Mouse (Mus musculus) neural tube, embryonic 14.5 days (tissue): ENCODE results near the gene Enkur. TPM values are rescaled to one million over a fixed set of nuclear protein-coding genes. Genes with fewer than 3 reads are reported as not detected.

Source experiments
- ATAC-seq: fragments of 200-750 bp; cut with Nextera tagmentation; 2 replicates; pipeline ENCODE4 v1.8.0; 2017; ENCODE audit warnings: low read depth, mild to moderate bottlenecking, moderate TSS enrichment, moderate library complexity
- H3K27ac ChIP-seq: fragments of 300-500 bp; sonication (generic); 2 replicates; pipeline ENCODE4 v1.5.1; 2014; ENCODE audit warnings: low read depth, mild to moderate bottlenecking, control low read depth, low read length, moderate library complexity, mixed read lengths
- H3K27me3 ChIP-seq: fragments of 300-500 bp; sonication (generic); 2 replicates; pipeline ENCODE4 v1.6.1; 2014; ENCODE audit warnings: low read length; ENCODE audit not compliant: control insufficient read depth, insufficient read depth
- H3K36me3 ChIP-seq: fragments of 300-500 bp; sonication (generic); 2 replicates; pipeline ENCODE4 v1.6.1; 2014; ENCODE audit warnings: low read length, mixed read lengths; ENCODE audit not compliant: control insufficient read depth, insufficient read depth
- H3K4me1 ChIP-seq: fragments of 300-500 bp; sonication (generic); 2 replicates; pipeline ENCODE4 v1.6.1; 2014; ENCODE audit warnings: low read length; ENCODE audit not compliant: control insufficient read depth, insufficient read depth
- H3K4me2 ChIP-seq: fragments of 300-500 bp; sonication (generic); 2 replicates; pipeline ENCODE4 v1.6.1; 2014; ENCODE audit warnings: mild to moderate bottlenecking, low read depth, low read length, control low read depth
- H3K4me3 ChIP-seq: fragments of 300-500 bp; sonication (generic); 2 replicates; pipeline ENCODE4 v1.5.1; 2014; ENCODE audit warnings: low read depth, low read length, control low read depth, mixed read lengths
- H3K9ac ChIP-seq: fragments of 300-500 bp; sonication (generic); replicated peaks from 2 replicates; pipeline ENCODE4 v1.6.1; 2014; ENCODE audit warnings: low read depth, mild to moderate bottlenecking, control low read depth, low read length, mixed read lengths
- H3K9me3 ChIP-seq: fragments of 300-500 bp; sonication (generic); 2 replicates; pipeline ENCODE4 v1.6.1; 2016; ENCODE audit warnings: low read length; ENCODE audit not compliant: control insufficient read depth
- WGBS: fragments of 180-500 bp; shearing (Covaris S2); extraction: QIAGEN DNeasy Blood & Tissue Kit; methylation state at CpG from one replicate; pipeline ENCODE4 v1.1.7; 2014; 5-methylcytosine and 5-hydroxymethylcytosine counted together
- polyA plus RNA-seq: library from polyadenylated mRNA; unstranded; fragments of >200 nt; fragmentation: Nextera tagmentation; extraction: Ambion mirVana; gene quantifications from 2 replicates; pipeline ENCODE4 v1.2.1, GENCODE M21; 2014

Enkur gene
- polyA plus RNA-seq, 1 experiment from 2014 or later, result 6.3 TPM

DNA sequence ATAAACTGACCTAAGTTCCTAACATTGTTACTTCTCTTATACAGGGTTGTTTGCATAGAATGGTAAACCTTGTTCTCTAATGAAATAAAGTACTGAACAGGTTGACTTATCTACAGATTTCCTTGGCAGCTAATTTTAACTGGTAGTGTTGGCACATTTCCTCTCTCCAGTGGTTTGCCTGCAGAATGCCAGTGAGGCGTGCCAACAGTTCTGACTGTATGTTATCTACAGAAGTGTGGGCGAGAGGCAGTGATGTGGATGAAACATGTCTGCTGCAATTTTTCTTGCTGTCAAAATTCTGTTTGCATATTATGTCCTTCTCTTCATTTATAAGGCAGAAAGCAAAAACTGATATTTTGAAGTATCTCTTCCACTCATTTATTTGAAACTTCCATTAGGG lies 2.4 kb downstream of the Enkur start:
- H3K4me3 ChIP-seq, result no peak overlapping the region
- no peaks in the 10 kb centered on the region for H3K36me3 ChIP-seq
- H3K27ac ChIP-seq, result no peak overlapping the region
- H3K4me1 ChIP-seq, result peaks cover 5% of the 10 kb centered on the region; the same call in 1 of the 2 replicates
- WGBS, result 82% methylated on average over 2 of the region's 2 CpGs
- no peaks in the 10 kb centered on the region for H3K9me3 ChIP-seq
- ATAC-seq, result no peak
- no peak overlapping the region for H3K4me2 ChIP-seq
- H3K9ac ChIP-seq, result no peak overlapping the region
- H3K27me3 ChIP-seq, result no peaks in the 10 kb centered on the region

DNA sequence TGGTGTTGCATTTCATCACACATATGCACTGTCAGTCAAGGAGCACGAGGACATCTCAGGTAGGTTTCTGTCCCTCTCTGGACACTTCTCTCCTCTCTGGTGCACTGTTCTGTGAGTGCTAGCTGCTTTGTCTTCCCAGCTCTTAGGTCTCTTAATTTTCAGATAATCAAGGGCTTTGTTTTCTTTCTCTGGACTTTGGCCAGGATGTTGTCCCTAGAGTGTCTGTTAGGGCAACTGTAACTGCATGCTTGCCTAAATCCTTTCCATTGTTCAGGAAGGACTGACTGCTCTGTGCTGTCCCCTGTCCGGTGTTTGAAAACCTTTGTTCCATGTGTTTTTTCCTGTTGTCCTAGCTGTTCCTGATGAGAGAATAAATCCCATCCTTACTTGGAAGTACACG lies 6.1 kb downstream of the Enkur start:
- Histone ChIP-seq H3K9me3 (no peaks in the 10 kb centered on the region), H3K27me3 (no peaks in the 10 kb centered on the region), H3K27ac (no peak overlapping the region), H3K36me3 (no peaks in the 10 kb centered on the region), H3K9ac (no peak overlapping the region), H3K4me3 (no peak overlapping the region), H3K4me2 (no peak overlapping the region), H3K4me1 (no peaks in the 10 kb centered on the region)
- 64% methylated on average over 3 of the region's 3 CpGs for WGBS
- no peak for ATAC-seq

GRCm38 (mm10) chr2:21195233-21195632 lies 9.9 kb downstream of the Enkur start:
- Histone ChIP-seq H3K4me2 (no peak overlapping the region), H3K27ac (no peak overlapping the region), H3K4me3 (no peak overlapping the region), H3K36me3 (no peaks in the 10 kb centered on the region), H3K27me3 (no peaks in the 10 kb centered on the region), H3K9ac (no peak overlapping the region), H3K4me1 (no peaks in the 10 kb centered on the region), H3K9me3 (no peaks in the 10 kb centered on the region)
- 95% methylated on average over 5 of the region's 5 CpGs for WGBS
- ATAC-seq, result no peak

GRCm38 (mm10) chr2:21191232-21191631 lies 13.9 kb downstream of the Enkur start:
- no peak overlapping the region for H3K9ac ChIP-seq
- WGBS, result 86% methylated on average over 1 of the region's 1 CpGs
- no peak overlapping the region for H3K27ac ChIP-seq

GRCm38 (mm10) chr2:21188610-21189009 lies 16.6 kb downstream of the Enkur start:
- no peaks in the 10 kb centered on the region for H3K4me1 ChIP-seq
- no peak for ATAC-seq

More at GRCm38 (mm10) chr2:21191232-21191631, 13.9 kb downstream of the Enkur start:
- Histone ChIP-seq H3K36me3 (no peaks in the 10 kb centered on the region), H3K4me1 (no peaks in the 10 kb centered on the region), H3K4me2 (no peak overlapping the region), H3K9me3 (no peaks in the 10 kb centered on the region), H3K27me3 (no peaks in the 10 kb centered on the region), H3K4me3 (no peak overlapping the region)
- no peak for ATAC-seq

GRCm38 (mm10) chr2:21187576-21187975 lies 17.6 kb downstream of the Enkur start:
- Histone ChIP-seq H3K27ac (no peak overlapping the region), H3K9ac (no peak overlapping the region), H3K9me3 (no peaks in the 10 kb centered on the region), H3K4me1 (no peaks in the 10 kb centered on the region), H3K4me3 (no peak overlapping the region), H3K36me3 (no peaks in the 10 kb centered on the region), H3K4me2 (no peak overlapping the region), H3K27me3 (no peaks in the 10 kb centered on the region)
- no peak for ATAC-seq
- 61% methylated on average over 7 of the region's 7 CpGs for WGBS

More at GRCm38 (mm10) chr2:21188610-21189009, 16.6 kb downstream of the Enkur start:
- H3K4me3 ChIP-seq, result no peak overlapping the region
- no peaks in the 10 kb centered on the region for H3K9me3 ChIP-seq
- no peaks in the 10 kb centered on the region for H3K36me3 ChIP-seq
- no peak overlapping the region for H3K9ac ChIP-seq
- H3K27ac ChIP-seq, result no peak overlapping the region
- H3K4me2 ChIP-seq, result no peak overlapping the region
- no peaks in the 10 kb centered on the region for H3K27me3 ChIP-seq
- WGBS, result 55% methylated on average over 4 of the region's 4 CpGs

- Histone ChIP-seq H3K9me3 (no peaks in the 10 kb centered on the region), H3K36me3 (no peaks in the 10 kb centered on the region), H3K4me2 (no peak overlapping the region), H3K4me3 (no peak overlapping the region), H3K9ac (no peak overlapping the region), H3K4me1 (no peaks in the 10 kb centered on the region), H3K27ac (no peak overlapping the region), H3K27me3 (no peaks in the 10 kb centered on the region)
- ATAC-seq, result no peak
- WGBS, result 100% methylated on average over 1 of the region's 1 CpGs
These were observed 22.4 kb downstream of the Enkur start for GRCm38 (mm10) chr2:21182811-21183210.

GRCm38 (mm10) chr2:21179136-21179535 lies 26.0 kb downstream of the Enkur start:
- no peak for ATAC-seq
- Histone ChIP-seq H3K27ac (no peak overlapping the region), H3K9me3 (no peaks in the 10 kb centered on the region), H3K4me1 (no peaks in the 10 kb centered on the region), H3K4me2 (no peak overlapping the region), H3K36me3 (no peaks in the 10 kb centered on the region), H3K27me3 (no peaks in the 10 kb centered on the region), H3K9ac (no peak overlapping the region), H3K4me3 (no peak overlapping the region)
- 97% methylated on average over 5 of the region's 5 CpGs for WGBS

DNA sequence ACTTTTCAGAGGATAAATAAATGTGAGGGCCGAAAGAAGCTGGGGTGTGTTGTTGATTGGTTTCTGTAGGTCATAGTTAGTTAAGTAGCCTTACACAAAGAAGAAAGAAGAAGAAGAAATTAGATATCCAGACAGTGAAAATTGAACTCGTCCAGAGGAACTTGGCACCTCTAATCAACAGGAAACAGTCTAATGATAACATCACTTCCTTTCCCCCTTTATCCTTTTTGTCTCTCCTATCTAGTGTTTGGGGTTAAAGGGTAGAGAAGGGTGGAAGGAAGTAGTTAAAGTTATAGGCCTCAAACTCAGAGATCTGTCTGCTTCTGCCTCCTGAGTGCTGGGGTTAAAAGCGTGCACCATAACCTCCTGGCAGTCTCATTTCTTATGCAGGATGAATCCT lies 32.4 kb downstream of the Enkur start:
- ATAC-seq, result no peak
- 93% methylated on average over 3 of the region's 3 CpGs for whole genome bisulfite sequencing

DNA sequence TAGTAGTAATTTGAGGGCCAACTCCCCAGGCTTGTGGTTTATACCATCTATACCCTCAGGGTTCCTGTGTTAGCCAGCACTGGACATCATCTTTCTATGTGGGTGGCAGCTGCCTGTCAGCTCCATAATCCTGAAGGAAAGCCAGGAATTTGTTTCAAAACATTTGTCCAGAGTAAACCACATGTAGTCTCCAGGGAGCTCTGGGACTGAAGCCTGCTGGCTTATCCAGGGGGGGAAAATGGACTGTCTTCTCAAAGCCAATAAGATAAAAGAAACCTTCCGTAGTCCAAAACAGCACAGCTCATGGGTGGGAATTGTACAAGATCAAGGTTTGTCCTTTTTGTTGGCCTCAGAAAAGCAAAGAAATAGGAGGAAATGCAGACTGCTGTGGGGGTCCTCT lies 37.2 kb downstream of the Enkur start:
- ATAC-seq, result no peak
- Histone ChIP-seq H3K9ac (no peak overlapping the region), H3K36me3 (no peaks in the 10 kb centered on the region), H3K4me2 (no peak overlapping the region), H3K27me3 (no peaks in the 10 kb centered on the region), H3K4me3 (no peak overlapping the region), H3K4me1 (no peaks in the 10 kb centered on the region), H3K9me3 (no peaks in the 10 kb centered on the region), H3K27ac (no peak overlapping the region)
- 96% methylated on average over 1 of the region's 1 CpGs for WGBS

More for the DNA sequence above, 32.4 kb downstream of the Enkur start:
- no peak overlapping the region for H3K9ac ChIP-seq
- no peak overlapping the region for H3K27ac ChIP-seq
- H3K9me3 ChIP-seq, result no peaks in the 10 kb centered on the region
- H3K27me3 ChIP-seq, result no peaks in the 10 kb centered on the region
- H3K4me3 ChIP-seq, result no peak overlapping the region
- no peaks in the 10 kb centered on the region for H3K36me3 ChIP-seq
- H3K4me2 ChIP-seq, result no peak overlapping the region
- no peaks in the 10 kb centered on the region for H3K4me1 ChIP-seq
